Mouse (Mus musculus) cerebellum, postnatal 4 days (tissue): ENCODE results near the gene Frmpd1.

Experiments
- DNase-seq, 2 experiments: peaks; one replicate each; pipeline ENCODE4 v3.0.0; 2022; ENCODE audit warnings: low spot score in 2 of 2, mixed read lengths in 1 of 2

Frmpd1 gene

GRCm38 (mm10) chr4:45238260-45238659 is 53.6 kb downstream of the Frmpd1 start:
- no peak for DNase-seq

DNA sequence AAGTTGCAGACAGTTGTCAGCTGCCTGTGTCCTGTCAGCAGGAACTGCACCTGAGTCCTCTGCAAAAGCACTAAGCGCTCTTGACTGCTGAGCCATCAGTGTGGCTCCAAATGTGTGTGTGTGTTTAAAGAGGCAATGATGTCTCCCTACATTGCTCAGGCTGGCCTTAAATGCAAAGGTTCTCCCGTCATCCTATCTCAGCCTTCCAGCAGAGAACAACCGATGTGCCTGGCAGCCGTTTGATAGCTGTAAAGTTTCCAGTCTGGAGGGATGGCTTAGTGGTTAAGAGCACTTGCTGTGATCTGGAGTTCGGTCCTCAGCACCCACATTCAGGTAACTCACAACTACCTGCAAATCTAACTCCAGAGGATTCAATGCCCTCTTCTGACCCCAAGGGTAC is 56.7 kb downstream of the Frmpd1 start:
- DNase-seq: no peak

DNA sequence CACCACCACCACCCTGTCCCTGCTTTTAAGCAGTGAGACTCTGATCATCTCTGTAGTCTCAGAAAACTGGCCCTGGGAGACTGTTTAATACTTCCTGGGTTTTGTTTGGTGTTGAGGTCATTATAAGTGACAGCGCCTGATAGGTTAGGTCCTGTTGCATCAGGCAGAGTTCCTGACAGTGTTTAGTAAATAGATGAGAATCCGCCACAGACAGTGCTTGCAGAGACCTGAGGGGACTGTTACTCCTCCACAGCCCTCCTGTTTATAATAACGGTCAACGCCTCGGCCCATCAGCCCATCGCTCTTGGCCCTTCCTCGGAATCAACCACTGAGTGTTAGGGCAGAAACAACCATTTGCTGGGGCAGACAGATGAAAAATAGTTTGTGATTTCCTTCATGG is 57.5 kb downstream of the Frmpd1 start:
- DNase-seq: no peak

DNA sequence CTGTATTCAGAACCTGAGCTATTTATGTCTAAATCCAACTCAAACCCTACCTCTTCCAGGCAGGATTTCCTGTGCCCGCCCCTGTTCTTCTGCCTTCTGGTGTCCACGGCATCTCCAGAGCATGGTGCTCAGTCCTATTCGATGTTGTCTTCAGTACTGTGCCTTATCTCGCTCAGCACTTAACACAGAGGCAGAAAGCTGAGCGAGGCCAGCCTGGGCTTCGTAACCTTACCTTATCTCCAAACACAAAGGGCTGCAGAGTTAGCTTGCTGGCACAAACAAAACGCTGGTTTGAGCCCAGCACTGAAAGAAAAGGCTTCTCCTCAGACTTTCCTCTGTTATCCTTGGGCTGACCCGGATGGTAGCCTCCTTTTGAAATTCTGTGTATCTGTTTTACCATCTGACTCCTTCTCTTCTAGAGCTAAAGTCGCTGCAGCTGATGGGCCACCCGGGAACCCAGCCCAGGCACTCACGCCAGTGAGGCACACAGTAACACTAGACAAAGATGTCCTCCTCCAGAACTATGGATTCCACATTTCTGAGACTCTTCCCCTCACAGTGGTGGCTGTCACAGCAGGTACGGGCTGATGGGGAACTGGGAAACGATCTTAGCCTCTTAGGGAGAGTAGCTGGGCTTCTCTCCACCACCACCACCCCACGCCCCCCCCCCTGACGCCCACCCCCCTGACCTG is 58.7 kb downstream of the Frmpd1 start:
- no peak for DNase-seq

DNA sequence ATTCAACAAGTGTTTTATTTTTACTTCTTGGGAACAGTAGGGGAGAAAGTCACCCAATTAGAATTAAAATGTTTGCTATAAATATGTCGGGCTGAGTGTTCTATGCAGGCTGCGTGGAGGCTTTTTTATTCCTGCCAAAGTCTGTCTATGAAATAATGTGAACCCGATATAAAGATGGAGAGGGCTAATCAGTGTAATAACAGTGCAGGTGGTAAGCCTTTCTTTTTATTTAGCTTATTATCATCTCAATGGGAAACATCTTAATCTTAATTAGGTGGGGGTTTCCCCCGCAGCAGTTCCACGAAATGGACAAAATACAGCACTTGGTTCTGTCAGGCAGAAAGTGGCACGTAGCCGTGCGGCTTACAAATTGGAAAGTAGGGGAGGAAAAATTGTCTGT is 66.6 kb downstream of the Frmpd1 start:
- DNase-seq: no peak

- DNase-seq: no peak
These were observed 68.2 kb downstream of the Frmpd1 start for GRCm38 (mm10) chr4:45252861-45253262.

- DNase-seq: peak in 1 of 2 experiments; percentile 19
These were observed 69.3 kb downstream of the Frmpd1 start for GRCm38 (mm10) chr4:45253839-45254601.

DNA sequence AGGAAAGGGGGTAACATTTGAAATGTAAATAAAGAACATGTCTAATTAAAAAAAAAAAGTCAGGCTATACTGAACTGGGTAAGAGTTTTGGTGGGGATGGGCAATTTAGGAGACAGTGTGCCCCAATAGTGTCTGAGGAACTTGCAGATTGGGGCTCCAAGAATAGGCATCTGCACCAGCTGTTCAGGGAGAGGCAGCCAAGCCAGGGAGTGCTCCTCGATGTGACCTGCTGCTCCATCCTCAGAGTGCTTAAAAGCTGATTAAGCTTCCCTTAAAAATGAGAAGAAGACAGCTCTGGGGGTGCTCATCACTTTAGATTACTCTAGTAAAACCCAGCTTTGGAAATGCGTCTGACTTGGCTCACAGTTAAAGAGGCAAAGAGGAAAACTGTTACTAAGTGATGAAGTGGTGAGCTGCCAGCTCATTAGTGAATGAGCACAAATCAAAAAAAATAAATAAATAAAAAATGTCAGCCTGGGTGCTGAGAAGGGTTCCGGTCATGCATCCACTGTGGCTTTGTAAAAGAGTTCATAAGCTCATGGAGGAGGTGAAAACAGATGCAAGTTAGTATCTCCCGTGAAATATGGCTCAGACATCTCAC is 74.7 kb downstream of the Frmpd1 start:
- DNase-seq: no peak

GRCm38 (mm10) chr4:45261551-45261950 is 76.9 kb downstream of the Frmpd1 start:
- DNase-seq: no peak

DNA sequence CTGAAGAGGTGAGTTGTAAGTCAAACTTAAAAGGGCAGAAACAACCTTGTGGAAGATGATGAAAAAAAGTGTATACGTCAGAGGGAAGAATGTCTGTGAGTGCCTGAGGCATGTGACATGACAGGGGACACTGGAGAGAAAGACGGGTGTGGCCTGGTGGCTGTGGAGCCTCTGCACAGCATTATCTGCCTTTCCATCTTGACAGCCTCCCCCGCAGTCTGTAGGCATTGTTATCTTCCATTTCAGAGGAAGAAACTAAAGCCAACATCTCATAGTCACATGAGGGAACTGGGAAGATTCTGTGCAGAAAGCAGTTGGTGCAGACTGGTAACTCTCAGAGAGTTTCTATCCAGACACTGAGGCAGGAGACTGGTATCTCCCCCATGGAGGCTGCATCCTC is 83.2 kb downstream of the Frmpd1 start:
- no peak for DNase-seq

DNA sequence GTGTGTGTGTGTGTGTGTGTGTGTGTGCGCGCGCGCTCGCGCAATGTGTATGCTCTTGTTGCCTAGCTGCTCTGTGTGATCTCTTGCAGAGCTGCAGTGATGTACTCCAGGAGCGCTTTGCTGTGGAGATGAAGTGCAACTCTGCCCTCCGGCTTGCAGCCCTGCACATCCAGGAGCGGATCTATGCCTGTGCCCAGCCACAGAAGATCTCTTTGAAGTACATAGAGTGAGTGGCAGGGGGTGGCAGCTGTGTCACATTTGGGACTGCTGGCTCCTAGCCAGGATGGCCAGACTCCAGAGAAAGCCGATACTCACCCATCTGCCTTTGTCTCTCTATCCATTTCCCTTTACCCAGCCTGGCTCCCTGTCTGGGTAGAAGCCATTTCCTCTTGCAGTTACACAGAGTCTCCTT is 86.4 kb downstream of the Frmpd1 start:
- DNase-seq: peak; percentile 46 to 85

DNA sequence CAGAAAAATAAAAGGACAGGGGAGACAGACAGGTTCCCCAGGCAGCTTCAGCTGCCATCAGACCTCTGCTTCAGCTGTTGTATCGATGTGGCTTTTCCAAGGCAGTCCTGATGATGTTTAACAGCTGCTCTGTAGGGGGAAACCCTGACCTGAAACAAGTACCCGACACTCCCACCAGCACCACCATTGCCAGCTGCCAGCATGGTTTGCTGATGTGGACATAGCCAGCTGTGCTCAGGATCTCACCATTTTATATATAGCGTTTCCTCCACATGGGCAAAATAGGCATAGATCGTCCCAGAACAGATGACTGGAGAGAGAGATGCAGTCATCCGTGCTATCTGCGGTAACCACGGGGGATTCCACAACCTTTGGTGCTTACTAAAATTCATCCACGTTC is 91.1 kb downstream of the Frmpd1 start:
- no peak for DNase-seq

- DNase-seq: no peak
These were observed 94.6 kb downstream of the Frmpd1 start for GRCm38 (mm10) chr4:45279292-45279691.

GRCm38 (mm10) chr4:45279981-45280548 is 95.4 kb downstream of the Frmpd1 start:
- DNase-seq: peak; percentile 43 to 68

- DNase-seq: no peak
These were observed 101.6 kb downstream of the Frmpd1 start for GRCm38 (mm10) chr4:45286318-45286717.

DNA sequence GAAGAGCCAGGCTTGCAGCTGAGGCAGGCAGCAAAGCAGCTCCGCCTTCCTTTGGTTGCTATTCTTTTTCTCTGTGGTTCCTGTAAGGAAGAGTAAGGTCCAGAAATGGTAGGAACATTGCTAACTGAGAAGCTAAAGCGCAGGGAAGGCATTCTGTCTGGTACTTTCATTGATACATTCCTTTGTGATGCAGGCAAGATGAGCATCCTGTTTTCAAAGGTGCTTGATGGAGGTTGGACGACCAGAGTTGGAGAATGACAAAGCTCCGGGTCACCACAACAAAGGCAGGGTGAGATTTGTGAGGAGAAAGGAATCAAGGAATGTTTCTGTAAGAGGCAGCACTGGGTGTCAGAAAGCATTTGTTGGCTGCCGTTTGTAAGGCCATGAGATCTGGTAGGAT is 103.2 kb downstream of the Frmpd1 start:
- DNase-seq: no peak

- peak in 1 of 2 experiments; percentile 49 for DNase-seq
These were observed 112.2 kb downstream of the Frmpd1 start, which contains the start of gene Trmt10b for GRCm38 (mm10) chr4:45296662-45297564. Gene Trmt10b (plus strand): TSS chr4:45297127.

DNA sequence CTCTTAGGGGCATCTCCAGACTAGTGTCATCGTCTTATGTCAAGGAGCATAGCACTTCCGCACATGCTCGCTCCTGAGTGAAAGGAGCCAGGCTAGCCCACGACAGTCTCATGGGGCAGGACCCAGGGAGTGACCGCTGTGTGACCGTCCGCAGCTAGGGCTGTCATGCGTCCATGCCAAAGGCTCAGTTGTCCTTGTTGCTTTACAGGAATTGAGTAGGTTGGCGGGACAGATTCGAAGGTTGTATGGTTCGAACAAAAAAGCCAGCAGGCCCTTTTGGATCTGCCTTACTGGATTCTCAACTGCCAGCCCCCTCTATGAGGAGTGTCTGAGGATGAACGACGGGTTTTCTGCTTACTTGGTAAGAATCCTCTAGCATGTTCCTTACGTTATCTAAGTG is 120.9 kb downstream of the Frmpd1 start:
- no peak for DNase-seq

- peak in 1 of 2 experiments; percentile 20 for DNase-seq
These were observed 123.4 kb downstream of the Frmpd1 start for GRCm38 (mm10) chr4:45308046-45308445.

GRCm38 (mm10) chr4:45308606-45309005 is 123.9 kb downstream of the Frmpd1 start:
- no peak for DNase-seq

GRCm38 (mm10) chr4:45311056-45311455 is 126.4 kb downstream of the Frmpd1 start:
- no peak for DNase-seq
